Mouse (Mus musculus) retina, embryonic 14.5 days (tissue): ENCODE measurements around the gene Olfr332.
A peak's percentile ranks its signal among the peaks of the same experiment; 100 is the strongest.
"Not testable (repeated sequence)": the region's sequence is repeated elsewhere in the genome, so short reads cannot be mapped to it uniquely, and the experiment has no call there.

ENCODE experiments used
- DNase-seq: peaks from one replicate; pipeline ENCODE4 v3.0.0-alpha.2; 2015; ENCODE audit warnings: low spot score

Olfr332 gene

DNA sequence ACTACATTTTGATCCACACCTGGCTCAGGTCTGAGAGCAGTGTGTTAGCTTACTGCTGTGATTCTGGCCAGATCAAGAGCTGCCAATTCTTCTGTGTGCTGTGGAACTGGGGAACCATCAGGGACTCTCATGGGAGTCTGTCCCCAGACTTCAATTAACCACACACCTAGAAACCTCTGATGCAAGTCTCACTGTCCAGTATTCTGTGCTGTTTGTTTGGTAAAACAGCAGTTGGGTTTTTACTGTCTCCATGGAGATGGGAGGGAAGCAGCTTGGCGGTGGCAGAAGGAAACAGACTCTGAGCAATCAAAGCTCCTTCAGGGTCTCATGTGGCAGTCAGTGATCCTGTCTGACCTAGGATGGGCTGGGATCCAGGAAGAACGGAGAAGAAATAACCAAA lies at the start of gene Olfr332:
Gene Olfr332, minus strand, starts transcription at position 101 of the 400 bp plus-strand sequence.
- DNase-seq = no peak

DNA sequence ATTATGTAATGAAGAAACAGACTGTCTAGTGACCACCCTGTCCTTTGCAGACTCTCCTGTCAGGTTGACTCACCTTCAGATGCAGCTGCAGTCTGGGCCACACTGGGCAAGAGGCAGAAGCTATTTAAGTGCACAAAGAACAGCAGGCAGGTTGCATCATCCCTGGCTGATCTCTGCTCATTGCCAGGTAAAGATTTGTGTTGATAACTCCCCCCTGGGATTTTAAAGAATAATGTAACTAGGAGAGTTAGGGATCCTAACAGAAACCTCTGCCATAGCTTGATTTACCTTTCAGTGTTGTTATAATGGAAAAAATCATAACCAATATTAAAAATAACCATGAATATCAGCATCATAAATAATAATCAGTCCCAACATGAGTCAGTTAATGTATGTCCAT lies 42.4 kb upstream of the Olfr332 start, which contains the start of gene Olfr330:
Gene Olfr330, minus strand, starts transcription at position 101 of the 400 bp plus-strand sequence.
- not testable (repeated sequence) for DNase-seq

DNA sequence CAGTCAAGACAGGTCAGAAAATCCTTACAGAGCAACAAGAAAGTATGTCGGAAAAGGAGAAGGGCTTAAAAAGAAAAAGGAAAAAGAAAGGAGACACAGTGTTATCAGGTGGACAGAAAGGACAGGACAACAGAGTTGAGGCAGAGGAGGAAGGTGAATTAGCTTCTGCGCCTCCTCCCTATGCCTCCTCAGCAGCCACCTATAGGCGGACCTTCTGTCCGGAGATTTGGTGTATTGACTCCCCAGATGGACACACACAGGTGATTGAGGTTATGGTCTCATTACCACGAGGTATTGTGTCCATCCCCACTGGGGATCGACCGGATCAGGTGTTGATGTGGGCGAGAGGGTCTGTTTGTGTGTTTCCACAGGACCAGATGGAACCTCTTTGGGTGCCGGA lies 27.4 kb upstream of the Olfr332 start:
- not testable (repeated sequence) for DNase-seq

DNA sequence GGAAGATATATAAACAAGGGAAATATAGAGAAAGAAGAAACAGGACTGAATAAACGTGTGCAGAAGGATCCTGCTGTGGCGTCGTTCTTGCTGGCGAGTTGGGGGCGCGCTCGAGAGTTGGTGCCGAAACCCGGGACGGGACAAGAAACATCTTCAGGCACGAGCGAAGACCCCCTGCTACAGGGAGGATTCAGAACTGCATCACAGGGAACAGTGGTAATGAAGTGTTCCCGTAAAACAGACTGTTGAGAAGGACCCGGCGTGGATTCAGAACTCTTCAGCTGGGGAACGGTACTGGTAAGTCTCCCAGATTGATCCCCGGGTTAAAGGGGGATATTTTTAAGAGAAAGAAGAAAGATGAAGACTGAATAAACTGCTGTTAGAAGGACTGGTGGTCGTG lies 26.6 kb upstream of the Olfr332 start:
- not testable (repeated sequence) for DNase-seq

DNA sequence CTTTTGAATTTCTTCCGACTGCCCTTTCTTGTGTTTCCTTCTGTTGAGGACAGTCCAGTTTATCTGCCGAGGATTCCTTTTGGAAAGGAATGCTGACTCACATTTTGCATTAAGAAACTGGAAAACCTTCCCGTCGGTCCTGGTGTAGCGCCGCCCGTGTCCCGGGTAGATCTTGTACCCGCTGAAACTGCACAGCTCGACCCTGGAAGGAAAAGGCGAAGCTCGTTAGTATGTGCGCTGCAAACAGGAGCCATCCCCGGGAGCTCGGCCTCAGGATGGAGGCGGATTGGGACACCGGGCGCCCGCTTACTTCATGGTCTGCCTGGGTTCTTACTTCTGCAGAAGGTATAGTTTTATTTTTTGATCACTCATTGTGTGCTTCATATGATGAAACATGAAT lies 16.7 kb upstream of the Olfr332 start:
- not testable (repeated sequence) for DNase-seq

DNA sequence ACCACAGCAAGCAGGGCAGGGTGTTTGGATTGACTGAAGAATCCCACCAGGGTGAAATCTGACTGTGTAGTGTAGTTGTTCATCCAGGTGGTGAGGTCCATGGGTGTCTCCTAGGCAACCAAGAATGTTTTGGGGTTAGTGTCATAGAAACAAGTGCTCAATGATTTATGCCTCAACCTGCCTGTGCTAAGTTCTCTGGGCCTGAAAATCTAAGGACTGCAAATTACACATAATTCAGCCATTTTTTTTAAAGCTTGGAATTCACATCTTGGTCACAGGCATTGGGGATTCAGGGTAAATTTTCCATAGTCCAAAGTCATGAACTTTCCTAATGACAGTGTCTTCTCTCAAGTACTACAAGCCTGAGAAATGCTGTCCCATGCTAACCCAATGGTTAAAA lies 10.1 kb upstream of the Olfr332 start, which contains the start of gene Olfr331:
Gene Olfr331, minus strand, starts transcription at position 101 of the 400 bp plus-strand sequence.
- DNase-seq = not testable (repeated sequence)

DNA sequence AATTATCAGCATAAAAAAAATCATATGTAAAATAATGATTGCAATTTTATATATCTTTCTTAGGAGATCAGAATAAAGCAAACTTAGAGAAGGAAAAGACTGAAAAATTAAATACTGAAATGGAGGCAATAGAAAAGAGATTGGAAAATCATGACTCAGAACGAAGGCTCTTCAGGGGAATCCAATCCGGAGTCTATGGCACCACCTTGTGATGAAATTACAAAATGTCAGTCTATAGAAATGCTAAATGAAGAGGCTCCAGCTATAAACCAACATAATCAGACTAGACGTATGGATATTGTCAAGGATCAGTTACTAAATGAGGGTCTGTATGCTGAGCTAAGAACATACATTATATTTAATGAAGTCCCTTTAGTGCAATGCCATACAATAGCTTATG lies 6.9 kb upstream of the Olfr332 start:
- peak; percentile 61 for DNase-seq

DNA sequence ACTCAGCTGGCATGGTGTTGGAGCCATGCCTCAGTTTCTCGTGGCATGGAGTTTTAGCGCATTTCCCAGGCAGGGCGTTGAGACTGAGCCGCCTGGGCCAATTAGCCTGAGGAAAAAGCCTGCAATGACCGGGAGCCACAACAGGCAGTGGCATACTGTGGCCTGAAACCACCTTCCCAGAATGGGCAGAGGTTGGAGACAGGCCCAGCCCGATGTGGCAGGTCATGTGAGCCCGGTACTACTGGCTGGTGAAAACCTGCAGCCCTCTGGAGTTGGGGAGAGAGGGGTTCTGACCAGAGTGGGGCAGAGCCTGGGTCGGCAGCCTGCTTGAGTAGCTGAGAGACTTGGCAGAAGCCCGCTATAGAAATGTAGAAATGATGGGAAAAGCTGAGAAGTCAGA lies 6.4 kb upstream of the Olfr332 start:
- DNase-seq = no peak

DNA sequence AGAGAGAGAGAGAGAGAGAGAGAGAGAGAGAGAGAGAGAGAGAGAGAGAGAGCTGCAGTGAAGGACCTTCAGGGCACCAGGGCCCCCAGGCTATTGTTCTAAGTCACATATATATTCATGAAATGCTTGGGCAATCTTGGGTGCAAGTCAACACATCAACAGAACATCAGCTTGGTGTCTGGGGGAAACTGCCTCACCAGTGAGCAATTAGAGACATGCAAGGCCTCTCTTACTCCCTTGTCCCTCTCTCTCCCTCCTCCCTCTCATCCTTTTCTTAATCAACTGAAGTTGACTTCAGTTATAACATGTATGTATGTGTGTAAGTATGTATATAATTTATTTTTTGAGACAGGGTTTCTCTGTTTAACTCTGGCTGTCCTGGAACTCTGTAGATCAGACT lies 30.2 kb downstream of the Olfr332 start, which contains the start of gene Olfr30:
Gene Olfr30, minus strand, starts transcription at position 101 of the 400 bp plus-strand sequence.
- no peak for DNase-seq

DNA sequence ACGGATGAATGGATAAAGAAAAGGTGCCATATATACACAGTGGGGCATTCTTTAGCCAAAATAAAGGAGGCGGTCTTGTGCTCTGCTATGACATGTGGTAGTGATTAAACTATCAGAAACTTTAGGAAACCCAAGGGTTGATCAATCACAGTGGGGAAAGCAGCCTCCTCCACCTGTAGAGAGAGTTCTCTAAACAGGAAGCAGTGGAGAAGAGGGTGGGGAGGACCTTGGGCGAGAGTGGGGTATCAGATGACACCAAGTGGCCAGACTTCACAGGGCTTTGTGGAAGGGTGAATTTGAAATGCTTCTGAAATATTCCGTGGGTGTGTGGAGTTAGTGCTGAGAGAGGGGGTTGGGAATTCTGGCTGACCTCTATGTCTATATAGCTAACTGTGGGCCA lies 38.8 kb downstream of the Olfr332 start:
- DNase-seq = no peak

DNA sequence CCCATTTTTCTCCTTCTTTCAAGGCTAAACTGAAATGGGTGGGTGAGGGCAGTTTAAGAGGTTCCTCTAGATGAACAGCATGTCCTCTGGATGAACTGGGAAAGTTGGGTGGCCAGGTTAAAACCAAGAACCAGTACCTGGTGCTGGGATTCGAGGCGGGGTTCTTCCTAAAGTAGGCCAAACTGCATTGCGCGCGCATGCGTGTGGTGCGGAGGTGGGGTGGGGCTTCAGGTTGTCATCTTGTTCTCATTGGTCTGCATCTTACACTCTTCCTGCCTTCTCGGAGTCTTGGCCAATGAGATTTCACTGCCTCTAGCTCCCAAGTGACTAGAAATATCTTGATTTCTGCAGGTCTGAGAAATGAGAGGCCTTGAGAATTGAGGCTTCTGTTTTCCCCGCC lies 39.6 kb downstream of the Olfr332 start, which contains the start of gene Lypd9:
Gene Lypd9, minus strand, starts transcription at position 165 of the 400 bp plus-strand sequence.
- no peak for DNase-seq
